ENCODE assay signal across 8 mouse cellular contexts in genomic region chr16:30065077-30065476, GRCm38 (mm10). TPM values are rescaled to one million over a fixed set of nuclear protein-coding genes. Genes with fewer than 3 reads are reported as not detected.
DNase-seq lines count a peak whose midpoint lies in the region; ATAC-seq and TF ChIP-seq lines count a peak whose summit lies in the region.

No protein-coding gene starts in this region.

- H3K4me1 ChIP-seq in intestine, embryonic 14.5 days (replicated peaks; ENCODE audit: control insufficient read depth, insufficient read depth, low read length) = peaks cover 32% of the 10 kb centered on the region
- peaks cover 9% of the 10 kb centered on the region for H3K4me1 ChIP-seq in small intestine, adult 2 months (ENCODE audit: control insufficient read depth, insufficient read depth, insufficient read length, low read length)

- H3K27ac ChIP-seq in intestine, embryonic 14.5 days (ENCODE audit: low read depth) = peak overlapping the region; percentile 99
- peak overlapping the region; percentile 93; the same call in 1 of the 2 replicates for H3K27ac ChIP-seq in small intestine, adult 2 months (ENCODE audit: insufficient read depth, low read depth, low read length)

- H3K36me3 ChIP-seq in intestine, embryonic 14.5 days (ENCODE audit: control insufficient read depth, insufficient read depth, low read length) = peaks cover 4% of the 10 kb centered on the region; the same call in 1 of the 2 replicates
- H3K36me3 ChIP-seq in small intestine, adult 2 months (ENCODE audit: control insufficient read depth, insufficient read depth, low read length) = peaks cover 7% of the 10 kb centered on the region

- peak overlapping the region; percentile 85 for H3K9ac ChIP-seq in intestine, embryonic 14.5 days (ENCODE audit: low read length)

- TF ChIP-seq CTCF in small intestine, adult 2 months (IDR thresholded peaks at IDR 0.05; ENCODE audit: extremely low read depth, insufficient read length, insufficient replicate concordance, low read depth, low read length) = no peak

- peak; percentile 99 for TF ChIP-seq POLR2A in small intestine, adult 2 months (IDR thresholded peaks at IDR 0.05; ENCODE audit: low read depth, low read length)

- no peaks in the 10 kb centered on the region for H3K9me3 ChIP-seq in intestine, embryonic 14.5 days (ENCODE audit: control insufficient read depth, low read length)

- peak overlapping the region; percentile 90 for H3K4me3 ChIP-seq in intestine, embryonic 14.5 days (ENCODE audit: low read depth, low read length)
- peak overlapping the region; percentile 91 for H3K4me3 ChIP-seq in small intestine, adult 2 months (ENCODE audit: low read depth, low read length)

- under 1% methylated on average over 21 of the region's 21 CpGs for WGBS in intestine, embryonic 14.5 days
- under 1% methylated on average over 21 of the region's 21 CpGs for WGBS in small intestine, adult 2 months

- DNase-seq in WW6 (ENCODE audit: low read depth, low spot score) = peak; percentile 93
- peak; percentile 93 to 94 for DNase-seq in gastrocnemius, adult 8-10 months (ENCODE audit: low spot score in 2 of 2)
- peak; percentile 94 for DNase-seq in intestine, embryonic 14.5 days (ENCODE audit: low spot score)
- peak; percentile 88 to 94 for DNase-seq in left cerebral cortex, postnatal 25 days (ENCODE audit: low spot score in 2 of 2)
- DNase-seq in mesoderm, embryonic 11.5 days (ENCODE audit: low read depth, low spot score) = peak; percentile 98

- H3K27me3 ChIP-seq in intestine, embryonic 14.5 days (replicated peaks; ENCODE audit: control insufficient read depth, insufficient read depth, low read length) = no peaks in the 10 kb centered on the region
- H3K27me3 ChIP-seq in small intestine, adult 2 months (ENCODE audit: control insufficient read depth, insufficient read depth, low read length) = no peaks in the 10 kb centered on the region

- peak overlapping the region; percentile 82 for H3K4me2 ChIP-seq in intestine, embryonic 14.5 days (ENCODE audit: low read length)

- intact Hi-C loops in left cerebral cortex, postnatal 25 days (cut with DNase I) = loop anchor here (1.0 to 10.0 kb wide), 4 partner anchors 80 to 410 kb away; no protein-coding TSS in a partner anchor

- peak; percentile 36 for ATAC-seq in common myeloid progenitor, adult 5-6 weeks (replicated peaks; ENCODE audit: low read depth, poor library complexity, severe bottlenecking)
- ATAC-seq in intestine, embryonic 14.5 days (replicated peaks; ENCODE audit: low FRiP score, low TSS enrichment, low read depth) = peak; percentile 59
- no peak for ATAC-seq in erythroid progenitor cell, adult 5-6 weeks (replicated peaks; ENCODE audit: low FRiP score, poor library complexity, severe bottlenecking)

RNA-seq across cellular contexts. Expression of gene Hes1, which starts 0.9 kb away (rescaled TPM):
- total RNA-seq in common myeloid progenitor, adult 5-6 weeks (2017) = 0.05 and 0.58 TPM in 2 replicates
- total RNA-seq in gastrocnemius, adult 8-10 months (2022) = 10 to 100 TPM in 2 of 4 experiments, 1 to 10 TPM in 2; 8.9 to 13.4 (median 9.9) TPM
- polyA plus RNA-seq in intestine, embryonic 14.5 days (2014; fragmentation: Nextera tagmentation; extraction: Ambion mirVana) = 61.0 and 67.2 TPM in 2 replicates
- 10 to 100 TPM; 13.8 to 16.1 TPM for total RNA-seq in left cerebral cortex, postnatal 25 days (2021)
- polyA plus RNA-seq in small intestine, adult 2 months (2012; rRNA removed) = 135 and 295 TPM in 2 replicates
- 1.8 TPM in 1 of 2 replicates, not detected in the other for total RNA-seq in erythroid progenitor cell, adult 5-6 weeks (2015; ENCODE audit: low replicate concordance)
- total RNA-seq in erythroid progenitor cell, adult 5-6 weeks (2017; ENCODE audit: low replicate concordance) = 2.1 TPM in 1 of 2 replicates, not detected in the other
